Mouse (Mus musculus): ENCODE measurements at regions not wholly inside any gene's neighbourhood (a gene's known extent, or its start where the extent isn't known, plus 50 kb on each side); places are given as distances from the start of the nearest gene placed in this dataset.

- Histone ChIP-seq H3K4me3 (no peak overlapping the region), H3K27me3 (ENCODE audit: insufficient read depth, poor library complexity, severe bottlenecking) (no peaks in the 10 kb centered on the region), H3K4me1 (replicated peaks) (no peaks in the 10 kb centered on the region), H3K9me3 (no peaks in the 10 kb centered on the region), H3K36me3 (no peaks in the 10 kb centered on the region), H3K27ac (no peak overlapping the region)
- DNase-seq (ENCODE audit: low spot score), result no peak
- 75% methylated on average over 1 of the region's 1 CpGs for WGBS
Observed at GRCm38 (mm10) chr16:62322809-62323208, 463.8 kb downstream of the Nsun3 start.

- H3K4me1 ChIP-seq (replicated peaks), result 0 out of 2 replicates have a peak, but pooled peaks cover 3% of the 10 kb centered on the region
- H3K36me3 ChIP-seq, result no peaks in the 10 kb centered on the region
- no peak overlapping the region for H3K27ac ChIP-seq
- 62% methylated on average over 3 of the region's 3 CpGs for WGBS
- no peak overlapping the region for H3K4me3 ChIP-seq
- H3K27me3 ChIP-seq (ENCODE audit: insufficient read depth, poor library complexity, severe bottlenecking), result no peaks in the 10 kb centered on the region
- DNase-seq (ENCODE audit: low spot score), result no peak
- no peaks in the 10 kb centered on the region for H3K9me3 ChIP-seq
Observed at GRCm38 (mm10) chr16:62288948-62289347, 497.7 kb downstream of the Nsun3 start.
